Mouse (Mus musculus) heart, embryonic 13.5 days (tissue): ENCODE measurements around the gene Capn9. TPM values are rescaled to one million over a fixed set of nuclear protein-coding genes. Genes with fewer than 3 reads are reported as not detected.

Experiments
- ATAC-seq: fragments of 200-750 bp; cut with Nextera tagmentation; 2 replicates; pipeline ENCODE4 v1.8.0; 2017; ENCODE audit warnings: moderate TSS enrichment; ENCODE audit not compliant: insufficient number of reproducible peaks, low FRiP score, low TSS enrichment; ENCODE audit errors: extremely low read depth
- H3K27ac ChIP-seq: fragments of 300-500 bp; sonication (generic); replicated peaks from 2 replicates; pipeline ENCODE4 v1.5.1; 2015; ENCODE audit warnings: moderate library complexity, mild to moderate bottlenecking, inconsistent platforms
- H3K27me3 ChIP-seq: fragments of 300-500 bp; sonication (generic); replicated peaks from 2 replicates; pipeline ENCODE4 v1.6.1; 2015; ENCODE audit warnings: mild to moderate bottlenecking, inconsistent platforms
- H3K36me3 ChIP-seq: fragments of 300-500 bp; sonication (generic); 2 replicates; pipeline ENCODE4 v1.6.1; 2015; ENCODE audit warnings: mild to moderate bottlenecking, inconsistent platforms
- H3K4me1 ChIP-seq: fragments of 300-500 bp; sonication (generic); 2 replicates; pipeline ENCODE4 v1.6.1; 2015; ENCODE audit warnings: inconsistent platforms
- H3K4me2 ChIP-seq: fragments of 300-500 bp; sonication (generic); 2 replicates; pipeline ENCODE4 v1.6.1; 2015; ENCODE audit warnings: inconsistent platforms, mild to moderate bottlenecking, moderate library complexity
- H3K4me3 ChIP-seq: fragments of 300-500 bp; sonication (generic); 2 replicates; pipeline ENCODE4 v1.5.1; 2015; ENCODE audit warnings: moderate library complexity, mild to moderate bottlenecking, inconsistent platforms
- H3K9ac ChIP-seq: fragments of 300-500 bp; sonication (generic); 2 replicates; pipeline ENCODE4 v1.6.1; 2015; ENCODE audit warnings: inconsistent platforms, mild to moderate bottlenecking, moderate library complexity
- H3K9me3 ChIP-seq: fragments of 300-500 bp; sonication (generic); 2 replicates; pipeline ENCODE4 v1.6.1; 2016; ENCODE audit warnings: inconsistent platforms
- WGBS: fragments of 180-500 bp; shearing (Covaris S2); methylation state at CpG from one replicate; pipeline ENCODE4 v1.1.7; 2015; ENCODE audit warnings: mixed read lengths; 5-methylcytosine and 5-hydroxymethylcytosine counted together
- polyA plus RNA-seq: library from polyadenylated mRNA; unstranded; fragments of >200 nt; fragmentation: Nextera tagmentation; extraction: Ambion mirVana; gene quantifications from 2 replicates; pipeline ENCODE4 v1.2.1, GENCODE M21; 2015

Capn9 gene
- polyA plus RNA-seq, 1 experiment from 2014 or later = 0.08 TPM

- peaks cover 5% of the 10 kb centered on the region; the same call in 1 of the 2 replicates for H3K36me3 ChIP-seq
- H3K27me3 ChIP-seq = no peaks in the 10 kb centered on the region
- no peaks in the 10 kb centered on the region for H3K9me3 ChIP-seq
- peak overlapping the region; percentile 95 for H3K27ac ChIP-seq
- peaks cover 45% of the 10 kb centered on the region for H3K4me1 ChIP-seq
- peak overlapping the region; percentile 82 for H3K4me3 ChIP-seq
- peak overlapping the region; percentile 98 for H3K9ac ChIP-seq
- no peak for ATAC-seq
- 47% methylated on average over 4 of the region's 4 CpGs for whole genome bisulfite sequencing
- H3K4me2 ChIP-seq = peak overlapping the region; percentile 78
These were observed 87.9 kb downstream of the Capn9 start for GRCm38 (mm10) chr8:124663874-124664230.

GRCm38 (mm10) chr8:124664414-124664813, 88.5 kb downstream of the Capn9 start:
- no peaks in the 10 kb centered on the region for H3K27me3 ChIP-seq
- peak overlapping the region; percentile 78; the same call in 1 of the 2 replicates for H3K4me2 ChIP-seq
- WGBS = 47% methylated on average over 3 of the region's 3 CpGs
- H3K9ac ChIP-seq = no peak overlapping the region
- no peak overlapping the region for H3K4me3 ChIP-seq
- no peaks in the 10 kb centered on the region for H3K9me3 ChIP-seq
- no peak for ATAC-seq
- peaks cover 40% of the 10 kb centered on the region for H3K4me1 ChIP-seq
- H3K36me3 ChIP-seq = peaks cover 4% of the 10 kb centered on the region; the same call in 1 of the 2 replicates
- peak overlapping the region; percentile 95 for H3K27ac ChIP-seq

Other genes with a start within 250 kb of the Capn9 start
- gene Pgbd5, start 136.5 kb upstream of the Capn9 start, polyA plus RNA-seq = 1.8 and 2.0 TPM in 2 replicates
- 20.5 and 20.7 TPM in 2 replicates for gene Cog2, start 55.3 kb upstream of the Capn9 start, polyA plus RNA-seq
- gene Agt, start 6.4 kb upstream of the Capn9 start, polyA plus RNA-seq = 0.88 and 2.8 TPM in 2 replicates
- gene 2310022B05Rik, start 87.3 kb downstream of the Capn9 start, polyA plus RNA-seq = 37.8 TPM in 2 replicates
- gene Ttc13, start 145.9 kb downstream of the Capn9 start, polyA plus RNA-seq = 27.0 and 28.2 TPM in 2 replicates
- 14.0 and 17.2 TPM in 2 replicates for gene Arv1, start 146.0 kb downstream of the Capn9 start, polyA plus RNA-seq
- 2.2 and 2.4 TPM in 2 replicates for gene Fam89a, start 175.7 kb downstream of the Capn9 start, polyA plus RNA-seq
- gene Trim67, start 217.0 kb downstream of the Capn9 start, polyA plus RNA-seq = 0.16 and 0.17 TPM in 2 replicates